Mouse (Mus musculus): ENCODE results near the gene Prmt2.

The Prmt2 gene

DNA sequence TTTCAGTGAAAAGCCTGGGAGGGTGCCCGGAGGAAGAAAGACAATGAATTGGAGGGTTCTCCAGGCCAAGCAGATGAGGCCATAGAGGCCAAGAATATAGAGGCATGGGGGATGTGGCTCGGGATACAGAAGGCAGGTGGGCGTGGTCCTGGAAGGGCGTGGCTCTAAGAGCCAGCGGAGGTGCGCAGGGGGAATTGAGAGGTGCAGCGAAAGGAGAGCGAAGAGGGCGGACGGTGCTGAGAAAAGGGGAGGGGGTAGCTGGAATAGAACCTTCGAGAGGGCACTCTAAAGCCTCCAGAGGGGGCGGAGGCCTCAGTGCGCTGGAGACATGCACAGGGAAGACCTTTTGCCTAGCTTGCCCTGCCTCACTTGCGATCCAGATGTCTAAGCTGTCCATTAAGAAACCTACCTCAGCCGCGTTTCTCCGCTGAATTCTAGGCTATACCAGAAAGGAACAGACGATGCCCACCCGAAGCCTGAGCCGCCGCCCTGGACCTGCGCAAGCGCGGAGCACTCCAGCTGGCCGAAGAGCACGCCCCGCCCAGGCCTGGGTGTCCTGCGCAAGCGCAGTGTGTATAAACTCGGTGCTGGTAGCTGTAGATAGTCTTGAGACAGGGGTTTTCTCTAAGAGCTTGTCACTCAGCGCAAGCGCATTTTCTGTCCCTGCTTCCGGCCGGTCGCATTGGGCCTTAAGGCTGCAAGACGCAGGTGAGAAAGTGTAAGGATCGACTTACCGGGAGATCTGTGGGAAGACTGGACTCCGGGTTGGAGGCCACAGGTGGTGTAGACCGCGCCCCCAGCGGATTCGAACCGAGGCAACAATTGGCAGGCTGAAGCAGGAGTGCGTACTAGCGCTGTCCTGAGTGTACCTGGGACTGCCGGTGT, at the start of gene Prmt2:
Gene Prmt2, minus strand, starts transcription at position 525 of the 885 bp plus-strand sequence.
- DNase-seq (ENCODE audit: low spot score in 2 of 2) = peak; percentile 89 to 93

DNA sequence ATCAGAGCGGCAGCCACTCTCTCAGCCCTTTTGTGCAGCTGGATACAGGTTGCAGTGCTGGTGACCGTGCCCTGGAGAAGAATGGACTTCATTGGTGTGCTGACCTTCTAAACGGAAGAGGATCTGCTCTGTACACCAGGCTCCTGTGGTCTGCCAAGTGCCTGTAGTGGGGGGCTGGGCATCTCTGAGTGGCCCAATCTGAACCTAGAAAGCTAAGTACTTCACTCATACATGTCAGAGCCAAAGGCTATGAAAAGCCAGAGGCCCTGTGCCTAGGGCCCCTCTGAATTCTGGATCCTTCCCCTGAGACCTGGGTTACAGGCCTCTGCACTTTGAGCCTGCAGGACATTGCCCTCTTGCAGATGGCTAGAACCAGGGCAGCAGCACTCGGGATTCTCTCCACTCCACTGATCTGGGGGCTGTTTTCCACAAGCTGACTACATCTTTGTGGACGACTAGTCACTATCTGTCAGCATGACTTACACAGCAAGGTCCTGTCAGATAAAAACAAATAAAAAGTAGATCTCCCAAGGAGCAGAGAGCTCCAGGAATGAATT, 41.0 kb upstream of the Prmt2 start:
- DNase-seq (ENCODE audit: low spot score in 2 of 2) = no peak

DNA sequence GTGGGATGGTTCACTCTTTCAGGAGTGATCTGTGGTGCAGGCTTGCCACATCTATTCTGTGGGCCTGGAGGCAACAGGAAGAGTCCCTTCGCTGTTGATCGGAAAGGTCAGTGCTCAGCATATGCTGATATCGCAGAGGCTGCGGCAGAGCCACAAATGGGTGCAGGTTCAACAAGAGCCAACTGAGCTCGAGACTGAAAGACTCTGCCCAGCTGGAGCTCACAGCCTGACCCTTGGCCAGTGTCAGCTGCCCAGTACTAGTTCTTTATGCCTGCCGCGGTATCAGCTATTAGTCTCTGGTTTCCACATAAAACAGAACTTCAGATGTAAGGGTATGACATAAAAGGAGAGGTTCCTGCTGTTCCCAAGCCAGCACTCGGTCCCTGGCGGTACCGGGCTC, 37.6 kb upstream of the Prmt2 start:
- DNase-seq (ENCODE audit: low spot score in 2 of 2) = no peak

GRCm38 (mm10) chr10:76271238-76271637, 33.6 kb upstream of the Prmt2 start:
- peak; percentile 14 to 18 for DNase-seq (ENCODE audit: low spot score in 2 of 2)

DNA sequence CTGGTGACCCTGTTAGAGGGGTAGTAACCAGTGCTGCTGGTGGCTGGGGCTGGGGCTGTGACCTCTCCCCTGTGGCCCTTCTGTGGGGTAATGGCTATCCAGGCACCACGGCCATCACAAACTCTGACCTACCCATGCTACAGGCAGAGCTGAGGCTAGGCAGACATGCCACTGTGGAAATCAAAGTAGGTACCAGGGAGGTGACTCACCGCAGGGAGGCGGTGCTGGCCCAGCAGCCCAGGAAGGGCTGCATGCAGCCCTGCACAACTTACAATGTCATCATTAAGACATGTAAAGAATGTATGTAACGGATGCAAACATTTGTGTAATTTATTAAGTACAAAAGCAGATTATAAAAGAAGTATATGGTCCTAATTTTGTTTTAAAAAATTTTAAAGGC, 24.8 kb upstream of the Prmt2 start:
- no peak for DNase-seq (ENCODE audit: low spot score in 2 of 2)

GRCm38 (mm10) chr10:76261447-76261846, 23.8 kb upstream of the Prmt2 start:
- DNase-seq (ENCODE audit: low spot score in 2 of 2) = no peak

- no peak for DNase-seq (ENCODE audit: low spot score in 2 of 2)
These were observed 22.8 kb upstream of the Prmt2 start for GRCm38 (mm10) chr10:76260358-76261059.

GRCm38 (mm10) chr10:76259566-76260232, 22.0 kb upstream of the Prmt2 start:
- no peak for DNase-seq (ENCODE audit: low spot score in 2 of 2)

DNA sequence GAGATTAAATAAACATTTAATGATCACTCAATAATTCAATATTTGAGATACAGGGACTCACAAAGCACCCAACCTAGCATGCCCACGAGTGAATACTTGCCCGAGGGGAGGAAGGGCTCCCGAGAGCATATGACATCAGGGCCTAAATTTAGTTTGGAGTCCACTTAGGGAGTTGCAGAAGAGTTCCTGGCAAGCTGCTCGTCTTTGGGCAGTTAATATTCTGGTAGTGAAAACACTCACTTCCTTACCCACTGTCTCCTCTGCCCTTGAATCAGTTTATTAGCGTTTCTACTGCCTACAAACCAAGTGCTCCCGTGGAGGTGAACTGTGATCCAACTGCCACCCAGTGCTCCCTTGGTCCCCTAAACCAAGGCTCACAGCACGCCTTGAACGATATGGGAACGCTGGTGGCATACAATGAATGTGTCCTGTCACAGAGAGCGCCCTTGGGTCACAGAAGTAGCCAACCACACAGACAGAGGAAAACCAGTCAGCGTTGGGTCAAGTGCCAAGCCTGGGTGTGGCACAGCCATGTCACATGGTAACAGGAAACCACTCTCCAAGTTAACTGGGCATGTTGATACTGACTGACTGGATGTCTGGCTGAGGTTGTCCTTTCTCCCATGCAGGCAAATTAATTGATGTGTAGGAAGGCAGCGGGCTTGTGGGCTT, 20.2 kb upstream of the Prmt2 start:
- DNase-seq (ENCODE audit: low spot score in 2 of 2) = peak in 1 of 2 experiments; percentile 8

DNA sequence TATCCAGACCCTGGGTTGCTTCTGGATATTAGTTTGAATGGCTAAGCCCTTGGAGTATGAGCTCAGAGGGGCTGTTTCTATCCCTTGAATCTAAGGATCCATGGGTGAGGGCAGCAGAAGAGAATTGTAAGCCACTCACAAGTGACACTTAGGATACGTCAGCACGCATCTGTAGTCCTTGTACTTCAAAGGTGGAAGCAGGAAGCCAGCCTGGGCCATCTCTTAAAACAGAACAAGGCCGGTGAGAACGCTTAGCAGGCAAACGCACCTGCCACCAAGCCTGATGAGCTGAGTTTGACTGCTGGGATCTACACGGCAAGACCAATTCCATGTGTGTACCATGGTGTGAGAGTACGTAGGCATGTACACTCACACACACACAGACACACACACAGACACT, 19.6 kb upstream of the Prmt2 start:
- DNase-seq (ENCODE audit: low spot score in 2 of 2) = no peak

DNA sequence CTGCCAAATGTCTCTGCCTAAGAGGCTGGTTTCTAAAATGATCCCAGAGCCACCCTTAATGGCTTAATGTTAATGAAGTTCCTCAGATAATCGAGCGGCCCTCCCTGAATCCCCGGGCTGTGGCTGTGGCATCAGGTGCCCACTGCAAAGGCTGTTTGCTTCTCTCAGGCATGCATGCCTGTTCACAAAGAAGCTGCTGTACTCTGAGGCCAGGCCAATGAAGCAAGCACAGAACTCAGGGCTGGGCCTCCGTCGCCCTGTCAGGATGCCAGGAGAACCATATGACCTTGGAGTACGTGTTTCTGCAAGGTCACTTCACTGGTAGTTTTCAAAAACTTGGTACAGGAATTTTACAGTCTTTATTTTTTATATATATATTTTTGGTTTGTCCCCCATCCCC, 18.0 kb upstream of the Prmt2 start:
- no peak for DNase-seq (ENCODE audit: low spot score in 2 of 2)

DNA sequence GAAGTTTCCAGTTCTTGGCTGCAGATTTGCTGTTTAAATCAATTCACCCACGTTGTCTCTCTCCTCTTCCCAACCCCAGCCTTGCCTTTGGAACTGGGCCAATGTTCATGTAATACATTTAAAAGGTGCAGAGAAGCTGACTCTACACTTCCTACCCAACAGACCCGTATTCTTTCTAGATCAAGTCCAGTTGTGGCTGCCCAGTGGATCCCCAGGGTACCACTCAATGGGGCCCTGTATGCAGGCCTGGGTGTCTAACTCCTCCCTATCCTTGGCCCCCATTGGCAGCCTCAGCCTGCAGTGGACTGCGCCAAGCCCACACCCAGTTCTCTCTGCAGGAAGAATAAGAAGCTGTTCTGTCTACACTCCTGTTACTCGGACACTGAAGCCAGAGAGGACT, 15.9 kb upstream of the Prmt2 start, which contains the start of gene S100b:
Gene S100b, plus strand, starts transcription at position 318 of the 400 bp plus-strand sequence.
- DNase-seq (ENCODE audit: low spot score in 2 of 2) = no peak

GRCm38 (mm10) chr10:76253079-76253478, 15.4 kb upstream of the Prmt2 start:
- no peak for DNase-seq (ENCODE audit: low spot score in 2 of 2)

DNA sequence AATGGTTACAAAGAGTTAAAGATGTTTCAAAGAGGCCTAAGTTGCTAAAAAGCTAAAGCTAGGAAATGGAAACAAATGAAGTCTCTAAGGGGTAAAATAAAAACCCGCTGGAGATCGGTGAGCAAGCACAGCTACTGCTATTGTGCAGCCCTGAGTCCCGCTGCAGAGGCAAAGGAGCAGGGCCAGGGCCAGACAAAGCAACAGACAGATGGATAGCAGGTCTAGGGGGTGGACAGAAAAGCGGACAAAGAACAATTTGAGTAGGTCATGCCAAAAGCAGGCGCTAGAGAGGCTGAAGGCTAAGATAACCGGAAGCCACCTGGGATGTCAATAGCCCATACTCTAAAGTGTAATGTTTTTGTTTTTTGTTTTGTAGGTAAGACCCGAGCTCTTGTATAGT, 13.2 kb upstream of the Prmt2 start:
- DNase-seq (ENCODE audit: low spot score in 2 of 2) = no peak

DNA sequence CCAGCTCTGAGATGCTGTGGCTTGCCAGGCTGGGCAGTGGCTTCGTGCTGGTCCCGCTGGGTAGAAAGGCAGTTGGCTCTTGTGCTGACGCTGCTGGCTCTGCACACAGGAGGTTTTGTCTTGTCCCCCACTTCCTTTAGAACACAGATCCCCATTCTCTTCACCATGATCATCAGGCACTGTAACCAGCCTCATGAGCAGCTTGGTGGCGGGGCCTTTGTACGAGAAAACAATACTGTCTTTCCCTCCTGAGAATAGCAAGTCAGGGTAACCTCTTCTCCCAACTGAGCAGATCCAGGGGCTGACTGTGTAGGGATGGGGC, 10.9 kb upstream of the Prmt2 start:
- no peak for DNase-seq (ENCODE audit: low spot score in 2 of 2)

- no peak for DNase-seq (ENCODE audit: low spot score in 2 of 2)
These were observed 10.4 kb upstream of the Prmt2 start for GRCm38 (mm10) chr10:76247960-76248646.

DNA sequence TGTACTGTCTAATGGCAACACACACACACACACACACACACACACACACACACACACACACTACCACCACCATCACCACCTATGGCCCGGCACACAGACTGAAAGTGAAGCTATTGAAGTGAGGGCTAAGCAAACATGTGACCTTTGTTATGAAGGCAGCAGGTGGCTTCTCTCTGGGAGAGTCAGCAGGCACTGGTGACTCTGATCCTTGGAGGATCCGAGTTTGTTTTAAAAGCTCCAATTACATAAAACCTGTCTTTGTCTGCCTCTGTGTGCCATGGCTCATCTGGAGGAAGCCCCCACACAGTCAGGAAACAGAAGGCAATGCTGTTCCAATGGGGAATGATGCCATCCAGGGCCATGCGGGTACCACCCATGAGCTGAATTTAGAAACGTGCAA, 8.9 kb upstream of the Prmt2 start:
- DNase-seq (ENCODE audit: low spot score in 2 of 2) = no peak

DNA sequence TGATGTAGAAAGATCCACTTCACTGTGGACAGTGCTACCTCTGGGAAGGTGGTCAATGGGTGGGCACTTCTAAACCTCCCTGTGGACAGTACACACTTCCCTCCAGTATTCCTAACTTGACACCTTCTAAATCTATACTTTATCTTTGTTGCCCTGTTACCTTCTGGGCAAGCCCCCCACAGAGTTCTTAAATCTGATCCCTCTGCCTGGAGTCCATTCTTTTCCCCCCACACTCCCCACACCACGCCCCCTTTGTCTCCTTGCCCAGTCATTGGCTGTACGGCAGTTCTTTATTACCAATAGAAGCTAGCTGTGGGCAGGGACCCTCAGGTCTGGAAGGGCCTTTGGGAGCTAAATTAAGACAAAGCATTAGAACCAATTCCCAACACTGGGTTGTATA, 7.4 kb upstream of the Prmt2 start:
- no peak for DNase-seq (ENCODE audit: low spot score in 2 of 2)

DNA sequence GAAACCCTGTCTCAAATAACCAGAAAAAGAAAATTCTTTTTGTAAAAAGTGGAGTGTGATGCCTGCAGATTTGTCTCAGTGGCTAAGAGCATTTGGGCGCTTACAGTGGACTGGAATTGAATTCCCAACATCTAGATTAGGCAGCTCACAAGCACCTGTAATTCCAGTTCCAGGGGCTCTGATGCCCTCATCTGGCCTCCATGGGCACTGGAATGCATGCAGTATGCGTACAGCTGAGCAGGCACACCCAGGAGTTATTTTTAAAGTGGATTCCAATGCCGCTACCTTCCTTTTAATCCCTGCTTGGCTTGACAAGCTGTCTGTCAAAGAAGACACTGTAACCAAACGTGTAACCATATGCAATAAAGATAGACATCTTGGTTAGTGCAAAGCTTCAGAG, 1.7 kb upstream of the Prmt2 start:
- DNase-seq (ENCODE audit: low spot score in 2 of 2) = no peak

GRCm38 (mm10) chr10:76229627-76230026, 8.0 kb downstream of the Prmt2 start:
- DNase-seq (ENCODE audit: low spot score in 2 of 2) = no peak

GRCm38 (mm10) chr10:76225944-76226343, 11.7 kb downstream of the Prmt2 start:
- no peak for DNase-seq (ENCODE audit: low spot score in 2 of 2)
